In the genomic region with DNA sequence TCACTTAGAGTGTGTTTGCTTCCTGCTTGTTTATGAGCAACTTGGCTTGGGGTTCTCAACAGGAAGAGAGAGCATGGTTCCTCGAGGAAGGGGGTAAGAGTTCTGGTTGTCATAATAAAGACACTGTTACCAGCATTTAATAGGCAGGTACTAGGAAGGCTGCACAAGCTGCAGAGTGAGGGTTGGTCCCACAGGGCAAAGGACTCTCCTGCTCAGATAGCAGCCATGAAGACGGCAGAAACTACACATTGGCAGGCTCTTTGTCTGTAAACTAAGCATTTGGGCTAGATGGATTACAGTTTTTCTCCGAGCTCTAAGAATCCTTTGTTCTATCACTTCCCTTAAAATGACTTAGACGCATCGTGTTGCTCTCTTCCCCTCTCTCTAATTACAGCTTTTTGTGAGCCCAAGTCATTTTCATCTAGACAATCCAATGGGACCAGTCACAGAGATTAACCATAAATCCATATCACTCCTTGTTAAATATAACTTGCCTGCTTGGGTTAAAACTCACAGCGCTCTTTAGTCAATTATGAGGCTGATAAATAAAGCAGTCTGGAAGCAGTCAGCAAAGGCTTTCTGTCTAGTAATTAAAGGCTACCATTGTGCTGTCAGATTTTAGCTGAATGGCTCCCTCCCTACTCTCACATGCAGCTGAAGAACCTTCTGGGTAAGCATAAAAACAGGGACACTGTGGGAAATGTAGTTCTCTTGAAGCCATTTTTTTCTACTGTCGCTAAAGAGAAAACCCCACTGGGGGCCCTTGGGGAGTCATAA, we compare ENCODE assay signal across 9 mouse cellular contexts. TPM values are rescaled to one million over a fixed set of nuclear protein-coding genes. Genes with fewer than 3 reads are reported as not detected.
A peak's percentile ranks its signal among the peaks of the same experiment; 100 is the strongest.
DNase-seq lines count a peak whose midpoint lies in the region; ATAC-seq and TF ChIP-seq lines count a peak whose summit lies in the region.
"Had no signal": no experiment of that assay in that cellular context is flagged by ENCODE, and none has a peak within 500 bp of the region (broad histone marks: within the 10 kb centered on the region; RNA-seq: fewer than 3 reads in every experiment).

No protein-coding gene starts in this region.

- DNase-seq in embryonic facial prominence, embryonic 11.5 days (ENCODE audit: low spot score): peak; percentile 3
- DNase-seq in embryonic facial prominence, embryonic 10.5 days (ENCODE audit: low spot score): no peak
- DNase-seq in midbrain, postnatal 0 days (ENCODE audit: low spot score): peak; percentile 55
- no peak for DNase-seq in thymus, postnatal 25 days
- DNase-seq in gastrocnemius, adult 18-20 months (ENCODE audit: low spot score): no peak

- no peaks in the 10 kb centered on the region for H3K36me3 ChIP-seq in embryonic facial prominence, embryonic 11.5 days (replicated peaks; ENCODE audit: control insufficient read depth, insufficient read depth, low read depth, low read length)
- no peaks in the 10 kb centered on the region for H3K36me3 ChIP-seq in embryonic facial prominence, embryonic 10.5 days (replicated peaks)
- no peaks in the 10 kb centered on the region for H3K36me3 ChIP-seq in embryonic facial prominence, embryonic 12.5 days
- no peaks in the 10 kb centered on the region for H3K36me3 ChIP-seq in hindbrain, embryonic 13.5 days
- H3K36me3 ChIP-seq in midbrain, postnatal 0 days (ENCODE audit: insufficient read depth, low read length): no peaks in the 10 kb centered on the region
- no peaks in the 10 kb centered on the region for H3K36me3 ChIP-seq in heart, embryonic 11.5 days (ENCODE audit: control insufficient read depth, insufficient read depth, low read length)
- H3K36me3 ChIP-seq: lung, embryonic 15.5 days had no signal

- H3K9ac ChIP-seq in embryonic facial prominence, embryonic 11.5 days (replicated peaks; ENCODE audit: low read length): no peak overlapping the region
- H3K9ac ChIP-seq in embryonic facial prominence, embryonic 12.5 days: no peak overlapping the region
- H3K9ac ChIP-seq in hindbrain, embryonic 13.5 days: no peak overlapping the region
- no peak overlapping the region for H3K9ac ChIP-seq in midbrain, postnatal 0 days (replicated peaks; ENCODE audit: low read length, poor library complexity, severe bottlenecking)
- H3K9ac ChIP-seq in heart, embryonic 11.5 days (ENCODE audit: low read depth, low read length): no peak overlapping the region
- H3K9ac ChIP-seq: lung, embryonic 15.5 days had no signal

- ATAC-seq in embryonic facial prominence, embryonic 11.5 days (replicated peaks; ENCODE audit: insufficient number of reproducible peaks, low FRiP score, low TSS enrichment, low read depth): no peak
- no peak for ATAC-seq in embryonic facial prominence, embryonic 12.5 days (ENCODE audit: insufficient number of reproducible peaks, insufficient read depth, low FRiP score, low TSS enrichment)
- ATAC-seq in hindbrain, embryonic 13.5 days (ENCODE audit: low FRiP score): peak; percentile 79
- peak; percentile 76 for ATAC-seq in midbrain, postnatal 0 days (ENCODE audit: low FRiP score)
- ATAC-seq in heart, embryonic 11.5 days (replicated peaks; ENCODE audit: insufficient number of reproducible peaks, low FRiP score, low TSS enrichment): no peak

- no peak overlapping the region for H3K27ac ChIP-seq in embryonic facial prominence, embryonic 11.5 days (replicated peaks; ENCODE audit: low read depth, low read length)
- H3K27ac ChIP-seq in embryonic facial prominence, embryonic 10.5 days (replicated peaks): no peak overlapping the region
- 0 out of 2 replicates have a peak overlapping the region, but pooled peaks have one; percentile 17 for H3K27ac ChIP-seq in embryonic facial prominence, embryonic 12.5 days
- peak overlapping the region; percentile 64 for H3K27ac ChIP-seq in hindbrain, embryonic 13.5 days
- peak overlapping the region; percentile 55; the same call in 1 of the 2 replicates for H3K27ac ChIP-seq in midbrain, postnatal 0 days (ENCODE audit: low read depth, low read length)
- H3K27ac ChIP-seq in heart, embryonic 11.5 days (ENCODE audit: low read depth, low read length): no peak overlapping the region
- H3K27ac ChIP-seq: lung, embryonic 15.5 days had no signal

- H3K9me3 ChIP-seq in embryonic facial prominence, embryonic 11.5 days (replicated peaks; ENCODE audit: control insufficient read depth, low read length): no peaks in the 10 kb centered on the region
- no peaks in the 10 kb centered on the region for H3K9me3 ChIP-seq in embryonic facial prominence, embryonic 10.5 days
- no peaks in the 10 kb centered on the region for H3K9me3 ChIP-seq in embryonic facial prominence, embryonic 12.5 days
- H3K9me3 ChIP-seq in hindbrain, embryonic 13.5 days: no peaks in the 10 kb centered on the region
- H3K9me3 ChIP-seq in midbrain, postnatal 0 days (ENCODE audit: low read length): no peaks in the 10 kb centered on the region
- no peaks in the 10 kb centered on the region for H3K9me3 ChIP-seq in heart, embryonic 11.5 days (replicated peaks; ENCODE audit: control insufficient read depth, low read length)
- H3K9me3 ChIP-seq: lung, embryonic 15.5 days had no signal

- no peak overlapping the region for H3K4me3 ChIP-seq in embryonic facial prominence, embryonic 11.5 days (ENCODE audit: low read depth, low read length)
- H3K4me3 ChIP-seq in embryonic facial prominence, embryonic 10.5 days: no peak overlapping the region
- H3K4me3 ChIP-seq in embryonic facial prominence, embryonic 12.5 days: no peak overlapping the region
- no peak overlapping the region for H3K4me3 ChIP-seq in hindbrain, embryonic 13.5 days
- no peak overlapping the region for H3K4me3 ChIP-seq in midbrain, postnatal 0 days (ENCODE audit: low read depth, low read length)
- H3K4me3 ChIP-seq in heart, embryonic 11.5 days (ENCODE audit: low read depth, low read length): no peak overlapping the region
- H3K4me3 ChIP-seq: lung, embryonic 15.5 days had no signal

- no peak for TF ChIP-seq CTCF in midbrain, postnatal 0 days (IDR thresholded peaks at IDR 0.05)

- H3K27me3 ChIP-seq in embryonic facial prominence, embryonic 11.5 days (ENCODE audit: control insufficient read depth, insufficient read depth, low read length): no peaks in the 10 kb centered on the region
- no peaks in the 10 kb centered on the region for H3K27me3 ChIP-seq in embryonic facial prominence, embryonic 10.5 days (replicated peaks; ENCODE audit: low read depth, poor library complexity, severe bottlenecking)
- H3K27me3 ChIP-seq in embryonic facial prominence, embryonic 12.5 days: no peaks in the 10 kb centered on the region
- H3K27me3 ChIP-seq in hindbrain, embryonic 13.5 days: no peaks in the 10 kb centered on the region
- no peaks in the 10 kb centered on the region for H3K27me3 ChIP-seq in midbrain, postnatal 0 days (ENCODE audit: insufficient read depth, low read length)
- no peaks in the 10 kb centered on the region for H3K27me3 ChIP-seq in heart, embryonic 11.5 days (ENCODE audit: control insufficient read depth, insufficient read depth, low read length)
- H3K27me3 ChIP-seq: lung, embryonic 15.5 days had no signal

- 49% methylated on average over 7 of the region's 7 CpGs for whole genome bisulfite sequencing in embryonic facial prominence, embryonic 11.5 days
- 55% methylated on average over 7 of the region's 7 CpGs for WGBS in embryonic facial prominence, embryonic 10.5 days
- 37% methylated on average over 7 of the region's 7 CpGs for WGBS in embryonic facial prominence, embryonic 12.5 days
- WGBS in hindbrain, embryonic 13.5 days: 56% methylated on average over 7 of the region's 7 CpGs
- 31% methylated on average over 7 of the region's 7 CpGs for WGBS in midbrain, postnatal 0 days
- 63% methylated on average over 7 of the region's 7 CpGs for WGBS in heart, embryonic 11.5 days (ENCODE audit: insufficient replicate concordance)

- H3K4me1 ChIP-seq in embryonic facial prominence, embryonic 11.5 days (ENCODE audit: control insufficient read depth, insufficient read depth, low read length): no peaks in the 10 kb centered on the region
- peaks cover 9% of the 10 kb centered on the region; the same call in 1 of the 2 replicates for H3K4me1 ChIP-seq in embryonic facial prominence, embryonic 10.5 days
- H3K4me1 ChIP-seq in embryonic facial prominence, embryonic 12.5 days: no peaks in the 10 kb centered on the region
- H3K4me1 ChIP-seq in hindbrain, embryonic 13.5 days (replicated peaks): peaks cover 9% of the 10 kb centered on the region
- H3K4me1 ChIP-seq in midbrain, postnatal 0 days (ENCODE audit: insufficient read depth, low read length): no peaks in the 10 kb centered on the region
- peaks cover 2% of the 10 kb centered on the region; the same call in 1 of the 2 replicates for H3K4me1 ChIP-seq in heart, embryonic 11.5 days (ENCODE audit: control insufficient read depth, insufficient read depth, low read length)
- H3K4me1 ChIP-seq: lung, embryonic 15.5 days had no signal

- no peak overlapping the region for H3K4me2 ChIP-seq in embryonic facial prominence, embryonic 11.5 days (ENCODE audit: low read depth, low read length)
- H3K4me2 ChIP-seq in embryonic facial prominence, embryonic 12.5 days (replicated peaks): no peak overlapping the region
- H3K4me2 ChIP-seq in hindbrain, embryonic 13.5 days: peak overlapping the region; percentile 6; the same call in 1 of the 2 replicates
- no peak overlapping the region for H3K4me2 ChIP-seq in midbrain, postnatal 0 days (ENCODE audit: low read depth, low read length, poor library complexity, severe bottlenecking)
- H3K4me2 ChIP-seq in heart, embryonic 11.5 days: no peak overlapping the region
- H3K4me2 ChIP-seq: lung, embryonic 15.5 days had no signal

RNA-seq across cellular contexts. Expression of gene Prss35, which starts 17.7 kb away (rescaled TPM):
- polyA plus RNA-seq in embryonic facial prominence, embryonic 11.5 days (2014; fragmentation: Nextera tagmentation; extraction: Ambion mirVana): 5.4 and 6.1 TPM in 2 replicates
- polyA plus RNA-seq in embryonic facial prominence, embryonic 10.5 days (2016; fragmentation: Nextera tagmentation; extraction: Ambion mirVana): 1.7 and 3.0 TPM in 2 replicates
- polyA plus RNA-seq in embryonic facial prominence, embryonic 12.5 days (2016; fragmentation: Nextera tagmentation; extraction: Ambion mirVana): 11.8 and 14.9 TPM in 2 replicates
- polyA plus RNA-seq in hindbrain, embryonic 13.5 days (2015; fragmentation: Nextera tagmentation; extraction: Ambion mirVana): 4.3 and 5.3 TPM in 2 replicates
- 7.5 and 8.0 TPM in 2 replicates for total RNA-seq in midbrain, postnatal 0 days (2014; rRNA removed)
- polyA plus RNA-seq in midbrain, postnatal 0 days (2015; fragmentation: Nextera tagmentation; extraction: Ambion mirVana): 5.2 and 6.8 TPM in 2 replicates
- total RNA-seq in gastrocnemius, adult 18-20 months (2021): under 1 TPM in 1 of 2 experiments, not detected in 1; 0.12 TPM
- 12.8 and 16.8 TPM in 2 replicates for polyA plus RNA-seq in heart, embryonic 11.5 days (2014; fragmentation: Nextera tagmentation; extraction: Ambion mirVana)

RNA-seq across cellular contexts. Expression of gene Me1, which starts 30.0 kb away (rescaled TPM):
- 15.5 and 18.9 TPM in 2 replicates for polyA plus RNA-seq in embryonic facial prominence, embryonic 11.5 days (2014; fragmentation: Nextera tagmentation; extraction: Ambion mirVana)
- 10.1 and 12.0 TPM in 2 replicates for polyA plus RNA-seq in embryonic facial prominence, embryonic 10.5 days (2016; fragmentation: Nextera tagmentation; extraction: Ambion mirVana)
- 15.2 and 17.8 TPM in 2 replicates for polyA plus RNA-seq in embryonic facial prominence, embryonic 12.5 days (2016; fragmentation: Nextera tagmentation; extraction: Ambion mirVana)
- 28.5 and 30.5 TPM in 2 replicates for polyA plus RNA-seq in hindbrain, embryonic 13.5 days (2015; fragmentation: Nextera tagmentation; extraction: Ambion mirVana)
- total RNA-seq in midbrain, postnatal 0 days (2014; rRNA removed): 37.0 and 41.6 TPM in 2 replicates
- 62.8 and 64.7 TPM in 2 replicates for polyA plus RNA-seq in midbrain, postnatal 0 days (2015; fragmentation: Nextera tagmentation; extraction: Ambion mirVana)
- 100 to 1,000 TPM; 189 to 224 TPM for total RNA-seq in gastrocnemius, adult 18-20 months (2021)
- polyA plus RNA-seq in heart, embryonic 11.5 days (2014; fragmentation: Nextera tagmentation; extraction: Ambion mirVana): 34.3 and 41.4 TPM in 2 replicates

Comparison
In these comparisons a context has a peak if more than half of its experiments do, and no peak if none do; other contexts are left out.
1. DNase-seq: peak in embryonic facial prominence, embryonic 11.5 days (single experiment) and midbrain, postnatal 0 days (single experiment); none in embryonic facial prominence, embryonic 10.5 days (single experiment), thymus, postnatal 25 days (single experiment) and gastrocnemius, adult 18-20 months (single experiment).
2. H3K27ac ChIP-seq: peak in embryonic facial prominence, embryonic 12.5 days (single experiment), hindbrain, embryonic 13.5 days (single experiment) and midbrain, postnatal 0 days (single experiment); none in embryonic facial prominence, embryonic 11.5 days (single experiment), embryonic facial prominence, embryonic 10.5 days (single experiment) and heart, embryonic 11.5 days (single experiment).
3. ATAC-seq: peak in hindbrain, embryonic 13.5 days (single experiment) and midbrain, postnatal 0 days (single experiment); none in embryonic facial prominence, embryonic 11.5 days (single experiment), embryonic facial prominence, embryonic 12.5 days (single experiment) and heart, embryonic 11.5 days (single experiment).